Mouse (Mus musculus) bone marrow macrophage, adult 2 months (primary cell): Measurements from ENCODE around the gene Racgap1.

Experiments used
- CTCF ChIP-seq: IDR thresholded peaks from 2 replicates; pipeline ENCODE4 v1.5.1; 2012; ENCODE audit warnings: low read depth, mild to moderate bottlenecking, low read length, moderate library complexity
- POLR2A ChIP-seq: IDR thresholded peaks from 2 replicates; pipeline ENCODE4 v1.6.1; 2012; ENCODE audit warnings: mild to moderate bottlenecking, low read depth, low read length, borderline replicate concordance

DNA sequence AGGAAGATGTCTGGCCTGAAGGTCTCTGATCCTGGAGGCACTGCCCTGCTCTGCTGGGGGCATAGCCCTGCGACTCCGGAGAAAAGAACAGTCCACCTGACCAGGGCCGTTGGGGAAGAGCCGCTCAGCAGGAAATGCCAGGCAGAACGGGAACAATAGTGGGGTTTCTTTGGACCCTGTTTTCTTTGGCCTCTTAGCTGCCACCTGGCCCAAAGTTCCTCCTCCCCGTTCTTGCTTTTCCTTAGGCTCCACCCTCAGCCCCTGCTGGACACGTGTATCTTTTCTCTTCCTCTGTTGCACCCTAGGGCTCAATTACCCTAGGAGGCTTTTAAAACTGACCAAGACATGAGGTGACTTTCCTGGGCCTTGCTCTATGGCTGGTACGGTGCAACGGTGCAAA, 62.2 kb downstream of the Racgap1 start:
- TF ChIP-seq CTCF, result no peak
- TF ChIP-seq POLR2A, result no peak
